Mouse (Mus musculus): ENCODE data around the gene Nrxn2. TPM values are rescaled to one million over a fixed set of nuclear protein-coding genes. Genes with fewer than 3 reads are reported as not detected.

The Nrxn2 gene
- polyA plus RNA-seq, 1 experiment: 0.39 TPM

DNA sequence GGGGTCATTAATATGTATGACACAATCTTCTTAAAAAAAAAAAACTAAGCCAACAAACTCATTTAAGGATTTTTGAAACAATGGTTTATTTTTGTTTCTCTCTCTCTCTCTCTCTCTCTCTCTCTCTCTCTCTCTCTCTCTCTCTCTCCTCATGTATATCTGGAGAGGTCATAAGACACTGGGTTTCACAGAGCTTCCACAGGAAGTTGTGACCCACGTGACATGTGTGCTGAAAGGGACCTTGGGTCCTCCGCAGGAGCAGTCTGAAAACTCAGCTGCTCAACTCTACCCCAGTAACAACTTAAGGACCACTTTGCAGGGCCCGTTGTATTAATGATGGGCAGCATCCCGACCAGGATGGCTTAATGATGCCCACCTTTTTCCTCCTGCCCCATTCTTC, 132.7 kb downstream of the Nrxn2 start:
- TF ChIP-seq POLR2A (IDR thresholded peaks at IDR 0.05; ENCODE audit: low read depth, low read length) (no peak), CTCF (IDR thresholded peaks at IDR 0.05; ENCODE audit: borderline replicate concordance, insufficient read depth, low read length) (no peak)
- H3K4me3 ChIP-seq (ENCODE audit: insufficient read depth, low read length): no peak overlapping the region
- H3K27ac ChIP-seq (ENCODE audit: insufficient read depth, low read length): no peak overlapping the region

DNA sequence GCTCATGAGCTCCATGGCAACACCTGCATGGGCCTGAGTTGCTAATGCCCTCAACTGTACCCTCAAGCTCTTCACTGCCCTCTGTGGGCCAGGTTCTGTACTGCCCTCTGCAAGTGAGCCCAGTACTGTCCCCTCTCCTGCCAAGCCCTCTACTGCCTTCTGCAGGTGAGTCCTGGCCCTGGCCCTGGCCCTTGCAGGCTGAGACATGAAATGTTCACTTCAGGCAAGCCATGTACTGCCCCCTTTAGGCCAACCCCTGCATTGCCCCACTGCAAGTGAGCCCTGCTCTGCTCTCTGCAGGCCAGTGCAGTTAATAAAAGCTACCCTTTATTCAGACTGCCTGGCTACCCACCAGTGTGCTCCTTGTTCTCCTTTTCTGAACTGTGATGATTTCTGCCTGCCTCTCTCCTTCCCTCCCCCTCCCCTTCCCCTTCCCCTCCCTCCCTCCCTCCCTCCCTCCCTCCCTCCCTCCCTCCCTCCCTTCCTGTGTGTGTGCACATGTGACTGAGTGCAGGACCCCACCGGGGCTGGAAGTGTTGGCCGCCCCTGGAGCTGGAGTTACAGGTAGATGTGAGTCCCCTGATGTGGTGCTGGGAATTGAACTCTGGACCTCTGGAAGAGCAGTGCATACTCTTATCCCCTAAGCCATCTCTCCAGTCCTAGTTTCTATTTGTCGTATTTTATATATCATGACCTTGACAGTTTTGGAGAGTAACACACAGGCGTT, 133.9 kb downstream of the Nrxn2 start:
- no peak for TF ChIP-seq POLR2A (IDR thresholded peaks at IDR 0.05; ENCODE audit: low read depth, low read length)
- TF ChIP-seq CTCF (IDR thresholded peaks at IDR 0.05; ENCODE audit: borderline replicate concordance, insufficient read depth, low read length): peak; percentile 42; the same call in 1 of the 2 replicates
- no peak overlapping the region for H3K27ac ChIP-seq (ENCODE audit: insufficient read depth, low read length)
- no peaks in the 10 kb centered on the region for H3K4me1 ChIP-seq (ENCODE audit: control insufficient read depth, insufficient read depth, low read length)
- no peak overlapping the region for H3K4me3 ChIP-seq (ENCODE audit: insufficient read depth, low read length)

More for the DNA sequence above, 132.7 kb downstream of the Nrxn2 start:
- no peaks in the 10 kb centered on the region for H3K4me1 ChIP-seq (ENCODE audit: control insufficient read depth, insufficient read depth, low read length)

GRCm38 (mm10) chr19:6553174-6553573, 134.6 kb downstream of the Nrxn2 start:
- Histone ChIP-seq H3K4me3 (ENCODE audit: insufficient read depth, low read length) (no peak overlapping the region), H3K27ac (ENCODE audit: insufficient read depth, low read length) (no peak overlapping the region), H3K4me1 (ENCODE audit: control insufficient read depth, insufficient read depth, low read length) (no peaks in the 10 kb centered on the region)
- TF ChIP-seq POLR2A (IDR thresholded peaks at IDR 0.05; ENCODE audit: low read depth, low read length) (no peak), CTCF (IDR thresholded peaks at IDR 0.05; ENCODE audit: borderline replicate concordance, insufficient read depth, low read length) (no peak)

DNA sequence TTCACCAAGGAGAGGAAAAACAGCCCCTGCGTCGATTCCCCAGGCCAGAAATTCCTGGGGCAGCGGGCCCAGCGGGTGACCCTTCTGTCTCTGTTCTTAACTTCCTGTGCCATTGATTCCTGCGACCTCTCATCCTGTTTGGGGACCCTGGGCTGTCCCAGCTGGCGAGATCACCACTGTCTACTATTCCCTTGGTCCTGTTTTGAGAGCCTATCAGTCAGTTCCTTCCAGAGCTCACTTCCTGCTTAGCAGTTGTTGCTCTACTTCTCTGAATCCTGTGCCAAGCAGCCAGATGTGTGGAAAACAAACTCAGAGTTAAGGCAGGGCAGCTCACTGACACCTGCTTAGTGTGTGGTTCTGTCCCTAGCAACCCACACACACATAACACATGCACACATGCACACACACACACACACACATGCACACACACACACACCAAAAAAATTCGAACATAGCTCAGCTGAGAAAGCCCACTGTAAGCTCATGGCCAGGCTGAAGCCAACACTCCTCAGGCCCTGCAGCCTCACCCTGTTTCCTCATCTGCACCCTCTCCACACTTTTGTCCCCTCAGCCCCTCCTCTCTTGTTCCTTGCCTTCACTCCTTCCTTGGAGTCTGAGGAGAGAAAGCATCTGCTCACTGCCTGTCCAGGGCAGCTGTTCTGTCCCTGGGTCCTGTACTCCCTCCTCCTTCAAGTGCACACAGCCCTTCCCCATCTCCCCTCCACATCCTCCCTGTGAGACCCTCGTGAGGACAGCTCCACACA, 135.5 kb downstream of the Nrxn2 start:
- TF ChIP-seq CTCF (IDR thresholded peaks at IDR 0.05; ENCODE audit: borderline replicate concordance, insufficient read depth, low read length) (no peak), POLR2A (IDR thresholded peaks at IDR 0.05; ENCODE audit: low read depth, low read length) (no peak)
- Histone ChIP-seq H3K27ac (ENCODE audit: insufficient read depth, low read length) (no peak overlapping the region), H3K4me1 (ENCODE audit: control insufficient read depth, insufficient read depth, low read length) (no peaks in the 10 kb centered on the region), H3K4me3 (ENCODE audit: insufficient read depth, low read length) (no peak overlapping the region)

DNA sequence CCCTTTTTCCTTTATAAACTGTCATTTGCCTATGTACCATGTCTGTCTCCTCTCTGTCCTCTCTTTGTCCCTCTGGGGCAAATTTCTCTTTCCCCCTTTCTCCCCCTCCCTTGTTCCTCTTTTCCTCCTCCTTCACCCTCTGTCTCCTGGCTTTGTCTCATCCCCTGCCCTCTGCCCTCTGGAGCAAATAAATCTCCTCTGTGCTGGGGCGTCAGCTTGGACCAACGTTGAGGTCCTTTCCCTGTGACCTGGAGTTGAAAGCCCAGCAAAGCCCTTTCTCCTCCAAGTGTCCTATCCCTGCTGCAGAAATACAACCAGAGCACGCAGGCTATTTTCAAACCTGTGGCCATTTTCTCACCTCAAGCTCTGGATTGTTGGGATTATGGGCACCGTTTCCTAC, 141.0 kb downstream of the Nrxn2 start:
- Histone ChIP-seq H3K4me1 (ENCODE audit: control insufficient read depth, insufficient read depth, low read length) (no peaks in the 10 kb centered on the region), H3K4me3 (ENCODE audit: insufficient read depth, low read length) (no peak overlapping the region), H3K27ac (ENCODE audit: insufficient read depth, low read length) (no peak overlapping the region)
- no peak for TF ChIP-seq POLR2A (IDR thresholded peaks at IDR 0.05; ENCODE audit: low read depth, low read length)
- no peak for TF ChIP-seq CTCF (IDR thresholded peaks at IDR 0.05; ENCODE audit: borderline replicate concordance, insufficient read depth, low read length)

DNA sequence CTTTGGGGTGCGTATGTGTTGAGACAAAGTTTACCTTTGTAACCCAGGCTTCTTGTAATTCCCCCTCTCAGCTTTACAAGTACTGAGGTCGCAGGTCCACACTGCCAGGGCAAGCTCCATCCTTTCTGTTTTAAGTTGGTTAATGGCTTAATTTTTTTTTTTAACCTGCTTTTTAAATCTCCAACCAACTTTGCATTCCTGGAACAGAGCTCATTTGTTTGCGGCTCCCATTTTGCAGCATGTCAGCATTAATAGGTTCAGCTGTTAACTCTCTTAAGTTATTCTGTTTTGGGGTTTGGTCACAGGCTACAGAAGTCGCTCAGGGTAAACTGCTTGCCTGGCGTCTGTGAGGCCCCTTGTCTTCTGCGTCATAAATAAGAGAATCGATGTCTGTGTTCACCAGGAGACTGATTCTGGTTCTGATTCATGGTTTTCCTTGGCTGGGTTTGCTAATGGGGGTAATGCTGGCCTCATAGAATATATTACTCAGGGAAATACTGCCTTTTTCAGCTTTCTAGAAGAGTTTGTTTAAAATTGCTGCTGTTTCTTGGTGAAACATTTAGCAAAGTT, 141.8 kb downstream of the Nrxn2 start:
- no peak overlapping the region for H3K4me3 ChIP-seq (ENCODE audit: insufficient read depth, low read length)
- TF ChIP-seq POLR2A (IDR thresholded peaks at IDR 0.05; ENCODE audit: low read depth, low read length) (no peak), CTCF (IDR thresholded peaks at IDR 0.05; ENCODE audit: borderline replicate concordance, insufficient read depth, low read length) (no peak)
- no peak overlapping the region for H3K27ac ChIP-seq (ENCODE audit: insufficient read depth, low read length)
- H3K4me1 ChIP-seq (ENCODE audit: control insufficient read depth, insufficient read depth, low read length): no peaks in the 10 kb centered on the region

GRCm38 (mm10) chr19:6565136-6565535, 146.6 kb downstream of the Nrxn2 start:
- Histone ChIP-seq H3K27ac (ENCODE audit: insufficient read depth, low read length) (no peak overlapping the region), H3K4me1 (ENCODE audit: control insufficient read depth, insufficient read depth, low read length) (no peaks in the 10 kb centered on the region), H3K4me3 (ENCODE audit: insufficient read depth, low read length) (no peak overlapping the region)
- no peak for TF ChIP-seq POLR2A (IDR thresholded peaks at IDR 0.05; ENCODE audit: low read depth, low read length)
- TF ChIP-seq CTCF (IDR thresholded peaks at IDR 0.05; ENCODE audit: borderline replicate concordance, insufficient read depth, low read length): no peak

DNA sequence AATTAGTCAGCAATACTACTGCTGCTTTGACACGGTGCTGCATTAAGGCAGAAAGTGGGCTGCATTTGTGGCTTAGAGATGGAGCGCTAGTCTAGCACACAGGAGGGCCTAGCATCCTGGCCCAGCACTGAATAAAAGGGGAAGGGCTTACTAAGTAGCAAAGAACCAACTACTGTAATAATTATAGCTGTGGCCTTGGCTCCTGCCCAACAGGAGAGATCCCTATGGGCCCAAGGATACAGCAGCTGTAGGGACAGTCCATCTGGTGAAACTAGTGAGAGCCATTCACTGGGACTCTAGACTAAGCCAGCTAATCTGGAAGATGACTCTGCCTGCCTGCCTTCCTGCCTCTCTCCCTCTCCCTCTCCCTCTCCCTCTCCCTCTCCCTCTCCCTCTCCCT, 147.9 kb downstream of the Nrxn2 start:
- Histone ChIP-seq H3K4me1 (ENCODE audit: control insufficient read depth, insufficient read depth, low read length) (no peaks in the 10 kb centered on the region), H3K27ac (ENCODE audit: insufficient read depth, low read length) (no peak overlapping the region), H3K4me3 (ENCODE audit: insufficient read depth, low read length) (no peak overlapping the region)
- TF ChIP-seq CTCF (IDR thresholded peaks at IDR 0.05; ENCODE audit: borderline replicate concordance, insufficient read depth, low read length): no peak
- no peak for TF ChIP-seq POLR2A (IDR thresholded peaks at IDR 0.05; ENCODE audit: low read depth, low read length)

- TF ChIP-seq CTCF (IDR thresholded peaks at IDR 0.05; ENCODE audit: borderline replicate concordance, insufficient read depth, low read length): no peak
- no peak for TF ChIP-seq POLR2A (IDR thresholded peaks at IDR 0.05; ENCODE audit: low read depth, low read length)
- no peaks in the 10 kb centered on the region for H3K4me1 ChIP-seq (ENCODE audit: control insufficient read depth, insufficient read depth, low read length)
Observed at GRCm38 (mm10) chr19:6569021-6569420, 150.5 kb downstream of the Nrxn2 start.

DNA sequence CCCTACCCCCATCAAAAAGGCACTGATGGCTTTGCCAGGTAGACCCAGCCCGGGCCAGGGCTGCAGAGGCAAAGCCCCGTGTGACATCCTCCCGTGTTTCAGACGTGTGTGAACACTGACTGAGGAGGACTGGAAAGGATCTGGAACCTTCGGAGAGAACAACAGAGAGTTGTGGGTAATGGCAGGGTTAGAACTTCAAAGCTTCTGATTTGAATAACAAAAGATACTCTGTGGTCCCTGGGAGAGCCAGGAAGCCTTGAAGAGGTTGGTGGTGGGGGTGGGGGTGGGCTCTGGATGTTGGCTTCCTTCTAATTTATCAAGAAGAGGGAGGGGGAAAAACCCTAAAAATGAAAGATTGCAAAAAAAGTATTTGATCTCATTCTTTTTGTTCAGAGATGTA, 151.0 kb downstream of the Nrxn2 start:
- no peak for TF ChIP-seq CTCF (IDR thresholded peaks at IDR 0.05; ENCODE audit: borderline replicate concordance, insufficient read depth, low read length)
- TF ChIP-seq POLR2A (IDR thresholded peaks at IDR 0.05; ENCODE audit: low read depth, low read length): no peak
- H3K4me1 ChIP-seq (ENCODE audit: control insufficient read depth, insufficient read depth, low read length): no peaks in the 10 kb centered on the region

More at GRCm38 (mm10) chr19:6569021-6569420, 150.5 kb downstream of the Nrxn2 start:
- no peak overlapping the region for H3K27ac ChIP-seq (ENCODE audit: insufficient read depth, low read length)
- H3K4me3 ChIP-seq (ENCODE audit: insufficient read depth, low read length): no peak overlapping the region

More for the DNA sequence above, 151.0 kb downstream of the Nrxn2 start:
- no peak overlapping the region for H3K4me3 ChIP-seq (ENCODE audit: insufficient read depth, low read length)
- no peak overlapping the region for H3K27ac ChIP-seq (ENCODE audit: insufficient read depth, low read length)

Measured in embryonic fibroblast, embryonic 13.5 days (primary cell).